Mouse (Mus musculus) intestine, postnatal 0 days (tissue): ENCODE results near the gene Tecta. TPM values are rescaled to one million over a fixed set of nuclear protein-coding genes. Genes with fewer than 3 reads are reported as not detected.

Source experiments
- ATAC-seq: fragments of 200-750 bp; cut with Nextera tagmentation; 2 replicates; pipeline ENCODE4 v1.8.0; 2017; ENCODE audit warnings: mild to moderate bottlenecking, moderate TSS enrichment, moderate library complexity
- H3K27ac ChIP-seq: fragments of 300-500 bp; sonication (generic); 2 replicates; pipeline ENCODE4 v1.5.1; 2014; ENCODE audit warnings: mild to moderate bottlenecking, low read depth, low read length, moderate library complexity
- H3K27me3 ChIP-seq: fragments of 300-500 bp; sonication (generic); replicated peaks from 2 replicates; pipeline ENCODE4 v1.6.1; 2014; ENCODE audit warnings: low read length, mixed read lengths; ENCODE audit not compliant: control insufficient read depth, insufficient read depth
- H3K36me3 ChIP-seq: fragments of 300-500 bp; sonication (generic); 2 replicates; pipeline ENCODE4 v1.6.1; 2014; ENCODE audit warnings: mild to moderate bottlenecking, moderate library complexity; ENCODE audit not compliant: control insufficient read depth, insufficient read depth
- H3K4me1 ChIP-seq: fragments of 300-500 bp; sonication (generic); replicated peaks from 2 replicates; pipeline ENCODE4 v1.6.1; 2014; ENCODE audit warnings: antibody characterized with exemption, low read length, mixed read lengths; ENCODE audit not compliant: control insufficient read depth, insufficient read depth
- H3K4me2 ChIP-seq: fragments of 300-500 bp; sonication (generic); replicated peaks from 2 replicates; pipeline ENCODE4 v1.6.1; 2014; ENCODE audit warnings: low read depth, mild to moderate bottlenecking, moderate library complexity
- H3K4me3 ChIP-seq: fragments of 300-500 bp; sonication (generic); 2 replicates; pipeline ENCODE4 v1.5.1; 2014; ENCODE audit warnings: low read depth, low read length
- H3K9ac ChIP-seq: fragments of 300-500 bp; sonication (generic); 2 replicates; pipeline ENCODE4 v1.6.1; 2014; ENCODE audit warnings: mild to moderate bottlenecking, low read depth, low read length
- H3K9me3 ChIP-seq: fragments of 300-500 bp; sonication (generic); 2 replicates; pipeline ENCODE4 v1.6.1; 2016; ENCODE audit warnings: mixed run types; ENCODE audit not compliant: control insufficient read depth
- CTCF ChIP-seq: sonication (generic); IDR thresholded peaks from 2 replicates; pipeline ENCODE4 v1.5.1; 2016; ENCODE audit warnings: low read depth, mild to moderate bottlenecking, control low read depth, antibody characterized with exemption, moderate library complexity
- WGBS: fragments of 180-500 bp; shearing (Covaris S2); extraction: QIAGEN DNeasy Blood & Tissue Kit; methylation state at CpG from one replicate; pipeline ENCODE4 v1.1.7; 2014; 5-methylcytosine and 5-hydroxymethylcytosine counted together
- polyA plus RNA-seq: library from polyadenylated mRNA; unstranded; fragments of >200 nt; fragmentation: Nextera tagmentation; extraction: Ambion mirVana; gene quantifications from 2 replicates; pipeline ENCODE4 v1.2.1, GENCODE M21; 2015

The Tecta gene
- polyA plus RNA-seq, 1 experiment from 2014 or later, result 0.04 TPM

- H3K27ac ChIP-seq, result no peak overlapping the region
- no peaks in the 10 kb centered on the region for H3K9me3 ChIP-seq
- H3K4me2 ChIP-seq, result no peak overlapping the region
- no peaks in the 10 kb centered on the region for H3K27me3 ChIP-seq
- no peak for TF ChIP-seq CTCF
- no peak overlapping the region for H3K9ac ChIP-seq
- no peaks in the 10 kb centered on the region for H3K4me1 ChIP-seq
- 88% methylated on average over 3 of the region's 3 CpGs for WGBS
- no peaks in the 10 kb centered on the region for H3K36me3 ChIP-seq
- no peak overlapping the region for H3K4me3 ChIP-seq
- ATAC-seq, result no peak
Measured at GRCm38 (mm10) chr9:42311311-42311710, 88.4 kb downstream of the Tecta start.

GRCm38 (mm10) chr9:42303894-42304293, 95.8 kb downstream of the Tecta start:
- Histone ChIP-seq H3K4me3 (no peak overlapping the region), H3K9me3 (no peaks in the 10 kb centered on the region), H3K27me3 (no peaks in the 10 kb centered on the region), H3K9ac (no peak overlapping the region), H3K4me1 (no peaks in the 10 kb centered on the region), H3K36me3 (no peaks in the 10 kb centered on the region), H3K27ac (no peak overlapping the region), H3K4me2 (no peak overlapping the region)
- no peak for ATAC-seq
- TF ChIP-seq CTCF, result no peak
- 82% methylated on average over 4 of the region's 4 CpGs for WGBS

- Histone ChIP-seq H3K9ac (no peak overlapping the region), H3K9me3 (no peaks in the 10 kb centered on the region), H3K27me3 (no peaks in the 10 kb centered on the region), H3K4me1 (no peaks in the 10 kb centered on the region), H3K36me3 (no peaks in the 10 kb centered on the region), H3K27ac (no peak overlapping the region), H3K4me3 (no peak overlapping the region), H3K4me2 (no peak overlapping the region)
- 89% methylated on average over 6 of the region's 6 CpGs for WGBS
- no peak for TF ChIP-seq CTCF
- ATAC-seq, result no peak
Measured at GRCm38 (mm10) chr9:42301082-42301633, 98.6 kb downstream of the Tecta start.

- Histone ChIP-seq H3K27ac (no peak overlapping the region), H3K4me2 (no peak overlapping the region), H3K4me3 (no peak overlapping the region), H3K27me3 (no peaks in the 10 kb centered on the region), H3K9me3 (no peaks in the 10 kb centered on the region), H3K4me1 (no peaks in the 10 kb centered on the region), H3K9ac (no peak overlapping the region), H3K36me3 (no peaks in the 10 kb centered on the region)
- ATAC-seq, result no peak
- 90% methylated on average over 10 of the region's 10 CpGs for WGBS
- TF ChIP-seq CTCF, result no peak
Measured at GRCm38 (mm10) chr9:42296297-42296922, 103.3 kb downstream of the Tecta start.

- ATAC-seq, result no peak
- TF ChIP-seq CTCF, result no peak
- H3K9ac ChIP-seq, result no peak overlapping the region
- no peak overlapping the region for H3K27ac ChIP-seq
- no peaks in the 10 kb centered on the region for H3K36me3 ChIP-seq
- H3K4me3 ChIP-seq, result no peak overlapping the region
- no peak overlapping the region for H3K4me2 ChIP-seq
- H3K4me1 ChIP-seq, result no peaks in the 10 kb centered on the region
- 69% methylated on average over 2 of the region's 2 CpGs for WGBS
- H3K27me3 ChIP-seq, result no peaks in the 10 kb centered on the region
- H3K9me3 ChIP-seq, result no peaks in the 10 kb centered on the region
Measured at GRCm38 (mm10) chr9:42294131-42294530, 105.6 kb downstream of the Tecta start.

GRCm38 (mm10) chr9:42293596-42293995, 106.1 kb downstream of the Tecta start:
- no peak for TF ChIP-seq CTCF
- Histone ChIP-seq H3K4me2 (no peak overlapping the region), H3K4me1 (no peaks in the 10 kb centered on the region), H3K4me3 (no peak overlapping the region), H3K27me3 (no peaks in the 10 kb centered on the region), H3K36me3 (no peaks in the 10 kb centered on the region), H3K9ac (no peak overlapping the region), H3K27ac (no peak overlapping the region), H3K9me3 (no peaks in the 10 kb centered on the region)
- no peak for ATAC-seq
- 76% methylated on average over 3 of the region's 3 CpGs for WGBS
